Mouse (Mus musculus): ENCODE data around the gene Neurl4. TPM values are rescaled to one million over a fixed set of nuclear protein-coding genes. Genes with fewer than 3 reads are reported as not detected.

Neurl4 gene
- polyA plus RNA-seq, 1 experiment from 2014 or later: 23.0 TPM

DNA sequence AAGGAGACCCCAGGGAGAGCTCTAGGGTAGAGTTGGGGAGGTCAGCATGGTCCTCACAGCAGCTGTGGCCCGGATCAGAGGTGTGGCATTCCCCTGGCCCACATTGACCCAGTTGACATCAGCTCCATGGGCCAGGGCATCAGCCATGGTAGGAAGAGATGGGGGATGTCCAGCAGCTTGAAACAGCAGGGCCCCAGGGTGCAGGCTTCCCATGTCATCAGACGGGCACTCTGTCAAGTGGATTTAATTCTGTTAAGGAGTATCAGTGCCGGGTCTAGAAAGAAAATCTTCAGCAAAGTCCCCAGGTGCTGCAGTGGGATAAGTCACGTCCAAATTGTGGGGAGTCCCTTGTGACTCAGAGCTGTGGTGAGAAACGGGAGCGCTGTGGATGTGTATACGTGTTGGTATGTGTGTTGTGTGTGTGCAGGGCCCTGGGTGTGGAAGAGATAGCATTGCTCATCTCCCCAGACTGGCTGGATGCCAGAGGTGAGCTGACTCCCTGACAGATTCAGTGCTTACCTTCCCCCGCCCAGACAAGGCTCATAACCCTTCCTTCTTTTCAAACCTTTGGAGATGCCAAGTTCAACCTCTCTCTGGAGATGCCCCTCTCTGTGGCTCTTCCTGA lies 17.2 kb upstream of the Neurl4 start:
- Histone ChIP-seq H3K9me3 (no peaks in the 10 kb centered on the region), H3K27ac (replicated peaks) (no peak overlapping the region), H3K4me1 (peaks cover 11% of the 10 kb centered on the region), H3K27me3 (peaks cover 19% of the 10 kb centered on the region), H3K9ac (replicated peaks) (no peak overlapping the region), H3K4me3 (no peak overlapping the region), H3K36me3 (no peaks in the 10 kb centered on the region), H3K4me2 (replicated peaks) (no peak overlapping the region)
- ATAC-seq (replicated peaks): no peak
- WGBS: 91% methylated on average over 8 of the region's 8 CpGs

DNA sequence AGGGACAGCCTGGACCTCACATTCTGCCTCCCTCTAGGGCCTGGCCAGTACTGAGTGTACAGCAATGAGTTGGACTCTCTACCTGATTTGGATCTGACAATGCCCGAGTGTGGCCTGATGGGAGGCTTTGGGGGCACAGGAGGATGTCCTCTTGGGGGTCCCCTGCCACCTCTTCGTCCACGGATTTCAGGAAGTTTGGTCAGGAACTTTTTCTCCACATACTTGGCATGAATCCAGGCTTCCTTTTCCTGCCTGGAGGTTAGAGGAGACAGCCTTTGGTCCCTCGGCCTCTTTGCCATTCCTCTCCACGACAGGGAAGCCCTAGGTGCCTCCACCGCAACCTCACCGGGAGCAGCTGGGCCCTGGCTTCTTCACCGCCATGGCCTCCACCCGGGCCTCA lies 16.6 kb upstream of the Neurl4 start:
- Histone ChIP-seq H3K4me2 (replicated peaks) (no peak overlapping the region), H3K9me3 (no peaks in the 10 kb centered on the region), H3K27ac (replicated peaks) (no peak overlapping the region), H3K9ac (replicated peaks) (no peak overlapping the region), H3K36me3 (no peaks in the 10 kb centered on the region), H3K4me1 (peaks cover 11% of the 10 kb centered on the region), H3K4me3 (no peak overlapping the region), H3K27me3 (peaks cover 19% of the 10 kb centered on the region)
- ATAC-seq (replicated peaks): no peak
- WGBS: 86% methylated on average over 9 of the region's 9 CpGs

DNA sequence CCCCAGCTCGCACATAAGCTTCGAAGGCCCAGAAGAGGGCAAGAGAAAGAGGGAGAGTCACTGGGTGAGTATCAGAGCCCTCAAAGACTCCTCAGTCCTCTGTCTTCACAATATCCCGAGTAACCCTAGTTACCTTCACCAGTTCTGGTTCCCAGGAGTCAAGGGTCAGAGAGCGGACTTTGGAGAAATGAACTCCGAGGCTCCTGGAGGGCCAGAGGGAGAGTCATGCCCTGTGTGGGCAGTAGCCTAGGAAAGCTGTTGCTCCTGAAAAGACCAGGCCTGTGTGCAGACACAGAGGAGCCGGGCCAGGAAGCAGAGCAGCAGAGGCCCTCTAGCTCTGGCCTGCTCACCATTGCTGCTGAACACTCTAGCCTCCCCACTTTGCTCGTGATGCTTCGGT lies 16.2 kb upstream of the Neurl4 start:
- H3K4me3 ChIP-seq: no peak overlapping the region

DNA sequence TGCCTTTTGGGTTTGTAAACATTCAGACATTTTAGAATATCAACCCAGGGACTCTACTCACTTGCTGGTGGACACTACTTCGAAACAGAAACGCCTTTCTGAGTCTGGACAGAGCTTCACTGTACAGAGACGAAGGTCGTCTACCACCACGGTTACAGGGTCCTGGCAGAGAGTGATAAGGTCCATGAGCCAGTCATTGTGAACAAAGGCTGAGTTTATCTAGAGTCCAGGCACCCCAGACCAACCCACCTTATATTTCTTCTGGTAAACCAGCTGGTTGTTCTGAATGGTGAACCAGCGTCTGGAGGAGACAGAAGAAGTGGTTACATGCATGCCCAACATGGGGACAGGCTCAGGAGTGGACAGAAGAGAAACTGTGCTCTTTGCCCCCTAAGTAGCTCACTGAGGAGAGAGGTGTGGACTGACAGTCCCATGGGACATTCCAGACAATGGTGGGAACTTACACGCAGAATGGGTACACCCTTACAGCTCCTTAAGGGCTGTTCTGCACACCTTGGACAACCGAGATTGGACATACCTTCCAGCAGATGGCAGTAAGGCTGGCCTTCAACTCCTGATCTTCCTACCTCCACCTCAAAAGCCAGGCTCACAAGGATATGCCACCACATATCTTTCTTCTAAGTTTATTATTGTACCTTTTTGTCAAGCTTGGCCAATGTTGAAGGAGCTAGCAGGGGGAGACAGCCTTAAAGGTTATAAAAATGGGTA lies 13.8 kb upstream of the Neurl4 start:
- 73% methylated on average over 8 of the region's 8 CpGs for WGBS
- 0 out of 2 replicates have a peak, but pooled peaks cover 4% of the 10 kb centered on the region for H3K27me3 ChIP-seq
- no peaks in the 10 kb centered on the region for H3K4me1 ChIP-seq
- H3K36me3 ChIP-seq: no peaks in the 10 kb centered on the region
- H3K27ac ChIP-seq (replicated peaks): no peak overlapping the region
- no peak overlapping the region for H3K4me2 ChIP-seq (replicated peaks)
- H3K9ac ChIP-seq (replicated peaks): no peak overlapping the region
- ATAC-seq (replicated peaks): no peak
- no peak overlapping the region for H3K4me3 ChIP-seq
- H3K9me3 ChIP-seq: no peaks in the 10 kb centered on the region

More for the DNA sequence above, 16.2 kb upstream of the Neurl4 start:
- ATAC-seq (replicated peaks): no peak
- Histone ChIP-seq H3K27me3 (peaks cover 17% of the 10 kb centered on the region), H3K4me2 (replicated peaks) (no peak overlapping the region), H3K27ac (replicated peaks) (no peak overlapping the region), H3K4me1 (peaks cover 11% of the 10 kb centered on the region), H3K9me3 (no peaks in the 10 kb centered on the region), H3K9ac (replicated peaks) (no peak overlapping the region), H3K36me3 (no peaks in the 10 kb centered on the region)
- 83% methylated on average over 8 of the region's 8 CpGs for WGBS

DNA sequence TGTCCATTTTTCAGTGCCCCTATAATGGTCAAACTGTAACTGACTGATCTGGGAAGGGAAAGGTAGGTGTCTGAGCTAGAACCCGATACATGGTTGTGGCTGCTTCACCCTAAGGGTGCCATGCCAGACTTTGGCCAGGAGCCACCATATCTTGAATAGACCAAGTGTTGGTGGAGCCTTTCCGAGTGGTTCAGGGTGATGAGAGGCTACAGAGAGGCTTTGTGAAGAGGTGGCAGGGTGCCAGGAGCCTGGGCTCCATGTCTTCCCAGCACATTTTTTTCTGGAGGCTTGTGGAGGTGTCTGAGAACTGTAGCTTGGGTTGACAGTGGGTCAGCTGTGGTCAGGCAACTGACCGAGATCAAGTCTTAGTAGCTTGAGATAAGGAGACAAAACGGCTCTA lies 9.4 kb upstream of the Neurl4 start:
- H3K27me3 ChIP-seq: no peaks in the 10 kb centered on the region
- H3K27ac ChIP-seq (replicated peaks): no peak overlapping the region
- WGBS: 60% methylated on average over 4 of the region's 4 CpGs
- no peaks in the 10 kb centered on the region for H3K9me3 ChIP-seq
- no peaks in the 10 kb centered on the region for H3K4me1 ChIP-seq
- H3K36me3 ChIP-seq: no peaks in the 10 kb centered on the region
- no peak overlapping the region for H3K4me3 ChIP-seq
- no peak overlapping the region for H3K9ac ChIP-seq (replicated peaks)
- ATAC-seq (replicated peaks): no peak
- H3K4me2 ChIP-seq (replicated peaks): no peak overlapping the region

DNA sequence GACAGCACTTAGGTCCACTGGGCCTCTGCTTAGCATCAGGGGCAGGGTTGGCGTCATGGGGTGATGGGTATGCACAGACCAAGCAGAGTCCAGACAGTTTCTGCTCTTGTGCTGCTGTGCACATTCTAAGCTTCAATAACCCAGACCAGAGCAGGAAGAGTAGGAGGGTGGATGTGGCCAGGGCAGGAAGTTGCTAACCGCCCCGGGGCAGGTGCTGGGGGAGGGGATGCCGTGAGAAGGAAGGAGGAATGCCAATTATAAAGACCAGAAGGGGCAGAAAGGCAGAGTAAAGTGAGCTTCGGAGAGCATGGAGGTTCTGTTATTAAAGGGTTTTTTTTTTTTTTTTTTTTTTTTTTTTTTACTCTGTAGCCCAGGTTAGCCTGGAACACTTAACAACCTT lies 6.2 kb upstream of the Neurl4 start:
- 91% methylated on average over 5 of the region's 5 CpGs for WGBS
- ATAC-seq (replicated peaks): no peak
- no peaks in the 10 kb centered on the region for H3K36me3 ChIP-seq
- no peak overlapping the region for H3K27ac ChIP-seq (replicated peaks)
- H3K27me3 ChIP-seq: no peaks in the 10 kb centered on the region
- peaks cover 16% of the 10 kb centered on the region for H3K4me1 ChIP-seq
- H3K9me3 ChIP-seq: no peaks in the 10 kb centered on the region
- H3K4me2 ChIP-seq (replicated peaks): no peak overlapping the region
- H3K9ac ChIP-seq (replicated peaks): no peak overlapping the region
- H3K4me3 ChIP-seq: no peak overlapping the region

DNA sequence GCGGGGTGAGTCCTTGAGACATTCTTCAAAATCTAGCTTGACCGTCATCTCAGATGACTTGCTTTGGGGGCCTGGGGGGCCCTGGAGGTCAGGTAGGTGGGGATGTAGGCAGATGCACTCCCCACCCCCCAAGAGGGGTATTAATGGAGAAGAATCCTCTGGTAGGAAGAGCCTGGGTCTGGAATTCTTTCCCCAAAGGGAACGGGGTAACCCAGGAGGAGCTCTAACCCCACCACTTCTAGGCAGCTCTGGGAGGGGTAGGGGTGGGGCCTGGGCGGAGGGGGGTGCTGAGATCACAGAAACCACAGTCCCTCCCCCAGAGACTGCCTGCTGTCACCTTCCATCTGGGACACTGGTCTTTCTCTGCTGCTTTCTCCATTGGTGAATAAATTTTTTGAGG lies 5.6 kb upstream of the Neurl4 start, which contains the start of gene Acap1:
Acap1 (minus strand) TSS at position 249 of the 400 bp plus-strand sequence.
- Histone ChIP-seq H3K4me3 (no peak within 1 kb of the TSS), H3K27ac (replicated peaks) (no peak within 1 kb of the TSS), H3K9ac (replicated peaks) (no peak within 1 kb of the TSS), H3K4me1 (peaks cover 20% of the 10 kb centered on the region), H3K4me2 (replicated peaks) (no peak within 1 kb of the TSS), H3K9me3 (no peaks in the 10 kb centered on the region), H3K27me3 (no peaks in the 10 kb centered on the region), H3K36me3 (no peaks in the 10 kb centered on the region)
- ATAC-seq (replicated peaks): no peak
- WGBS: 88% methylated on average over 4 of the region's 4 CpGs

DNA sequence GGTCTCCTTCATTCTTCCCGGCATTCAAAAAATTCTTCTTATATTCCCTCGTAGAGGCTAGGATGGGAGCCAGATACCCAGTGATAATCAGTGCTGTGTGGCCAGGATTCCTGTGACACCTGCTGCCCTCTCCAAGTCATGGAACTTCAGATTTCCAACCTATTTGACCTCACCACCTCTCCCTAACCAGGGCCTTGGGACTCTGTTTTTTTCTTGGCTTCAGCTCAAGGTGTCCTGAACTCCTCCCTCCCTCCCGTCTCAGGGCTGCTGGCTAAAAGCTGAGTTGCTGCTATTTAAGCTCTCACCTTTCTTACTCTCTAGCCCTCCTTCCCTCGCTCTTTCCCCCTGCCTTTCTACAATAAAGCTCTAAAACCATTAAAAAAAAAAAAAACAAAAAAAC lies 1.0 kb upstream of the Neurl4 start:
- peak overlapping the region; percentile 56 for H3K4me3 ChIP-seq
- ATAC-seq (replicated peaks): no peak
- H3K9me3 ChIP-seq: no peaks in the 10 kb centered on the region
- H3K27me3 ChIP-seq: no peaks in the 10 kb centered on the region
- 23% methylated on average over 4 of the region's 4 CpGs for WGBS
- peak overlapping the region; percentile 96 for H3K27ac ChIP-seq (replicated peaks)
- H3K36me3 ChIP-seq: peaks cover 12% of the 10 kb centered on the region
- peaks cover 35% of the 10 kb centered on the region for H3K4me1 ChIP-seq
- H3K9ac ChIP-seq (replicated peaks): peak overlapping the region; percentile 76
- H3K4me2 ChIP-seq (replicated peaks): peak overlapping the region; percentile 91

DNA sequence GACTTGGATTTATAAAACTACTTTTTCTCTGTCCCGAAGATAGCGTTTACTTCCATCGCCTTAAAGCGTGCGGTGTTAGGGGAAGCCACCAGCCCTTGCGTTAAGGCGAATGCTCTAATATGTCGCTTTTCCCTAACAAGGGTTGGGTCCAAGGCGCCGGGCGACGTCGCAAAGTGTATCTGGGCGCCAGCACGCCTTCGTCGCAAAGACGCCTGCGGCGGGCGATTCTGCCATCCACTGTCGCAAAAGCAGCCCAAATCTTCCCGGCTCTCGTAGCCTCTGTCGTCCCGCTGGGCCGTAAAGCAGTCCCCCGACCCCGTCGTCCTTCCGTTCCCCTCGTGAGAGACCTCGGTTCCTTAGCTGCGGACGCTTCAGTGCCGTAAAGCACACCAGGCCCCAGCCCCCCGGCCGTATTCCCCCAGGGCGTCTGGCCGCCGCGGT lies 554 bp downstream of the Neurl4 start:
- H3K4me1 ChIP-seq: peaks cover 35% of the 10 kb centered on the region
- peak overlapping the region; percentile 76 for H3K9ac ChIP-seq (replicated peaks)
- H3K9me3 ChIP-seq: no peaks in the 10 kb centered on the region
- peak overlapping the region; percentile 96 for H3K27ac ChIP-seq (replicated peaks)
- no peaks in the 10 kb centered on the region for H3K27me3 ChIP-seq
- H3K4me3 ChIP-seq: peak overlapping the region; percentile 56
- WGBS: 0% methylated on average over 42 of the region's 42 CpGs
- H3K4me2 ChIP-seq (replicated peaks): peak overlapping the region; percentile 91
- peak; percentile 82 for ATAC-seq (replicated peaks)
- peaks cover 27% of the 10 kb centered on the region for H3K36me3 ChIP-seq

DNA sequence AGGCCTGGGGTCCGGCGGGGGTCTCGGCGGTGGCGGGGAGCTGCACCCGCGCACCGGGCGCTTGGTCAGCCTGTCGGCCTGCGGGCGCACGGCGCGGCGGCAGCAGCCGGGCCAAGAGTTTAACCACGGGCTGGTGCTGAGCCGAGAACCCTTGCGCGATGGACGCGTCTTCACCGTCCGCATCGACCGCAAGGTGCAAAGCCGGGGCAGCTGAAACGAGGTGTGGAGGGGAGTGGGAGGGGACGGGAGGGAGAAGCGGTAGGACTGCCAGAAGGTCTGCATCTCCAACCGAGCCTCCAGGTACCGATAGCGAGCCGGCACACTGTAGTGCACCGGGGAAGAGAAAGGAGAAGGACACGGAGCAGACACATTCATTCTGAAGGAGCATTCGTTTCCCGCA lies 1.1 kb downstream of the Neurl4 start:
- Histone ChIP-seq H3K36me3 (peaks cover 33% of the 10 kb centered on the region), H3K9me3 (no peaks in the 10 kb centered on the region), H3K4me2 (replicated peaks) (peak overlapping the region; percentile 91), H3K9ac (replicated peaks) (peak overlapping the region; percentile 76), H3K4me1 (peaks cover 35% of the 10 kb centered on the region), H3K4me3 (peak overlapping the region; percentile 56), H3K27me3 (no peaks in the 10 kb centered on the region), H3K27ac (replicated peaks) (peak overlapping the region; percentile 96)
- ATAC-seq (replicated peaks): no peak
- under 1% methylated on average over 37 of the region's 39 CpGs for WGBS

DNA sequence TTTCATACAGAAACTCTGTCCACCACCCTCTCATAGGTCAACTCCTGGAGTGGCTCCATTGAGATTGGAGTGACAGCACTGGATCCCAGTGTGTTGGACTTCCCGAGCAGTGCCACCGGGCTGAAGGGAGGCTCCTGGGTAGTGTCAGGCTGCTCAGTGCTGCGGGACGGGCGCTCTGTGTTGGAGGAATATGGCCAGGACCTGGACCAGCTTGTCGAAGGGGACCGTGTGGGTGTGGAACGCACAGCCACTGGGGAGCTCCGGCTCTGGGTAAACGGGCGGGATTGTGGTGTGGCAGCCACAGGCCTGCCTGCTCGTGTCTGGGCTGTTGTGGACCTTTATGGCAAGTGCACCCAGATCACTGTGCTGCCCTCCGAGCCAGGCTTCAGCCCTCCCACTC lies 2.1 kb downstream of the Neurl4 start:
- peaks cover 34% of the 10 kb centered on the region for H3K4me1 ChIP-seq
- H3K4me2 ChIP-seq (replicated peaks): peak overlapping the region; percentile 91
- ATAC-seq (replicated peaks): no peak
- H3K27me3 ChIP-seq: no peaks in the 10 kb centered on the region
- no peak overlapping the region for H3K27ac ChIP-seq (replicated peaks)
- WGBS: 88% methylated on average over 13 of the region's 13 CpGs
- peaks cover 43% of the 10 kb centered on the region for H3K36me3 ChIP-seq
- H3K9ac ChIP-seq (replicated peaks): no peak overlapping the region
- H3K9me3 ChIP-seq: no peaks in the 10 kb centered on the region
- peak overlapping the region; percentile 56 for H3K4me3 ChIP-seq

DNA sequence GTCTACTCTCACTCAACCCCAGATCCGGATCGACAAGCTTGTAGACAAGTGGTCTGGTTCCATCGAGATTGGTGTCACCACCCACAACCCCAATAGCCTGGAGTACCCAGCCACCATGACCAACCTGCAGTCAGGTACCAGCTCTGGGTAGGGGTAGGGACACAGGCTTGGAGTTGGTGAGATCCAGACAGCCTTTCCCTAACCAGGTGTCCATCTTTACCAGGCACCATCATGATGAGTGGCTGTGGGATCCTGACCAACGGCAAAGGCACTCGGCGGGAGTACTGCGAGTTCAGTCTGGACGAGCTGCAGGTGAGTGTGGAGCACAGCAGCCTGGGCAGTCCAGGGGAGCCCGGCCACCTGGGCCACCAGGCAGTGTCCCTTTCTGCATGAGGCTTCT lies 3.4 kb downstream of the Neurl4 start:
- H3K27me3 ChIP-seq: no peaks in the 10 kb centered on the region
- WGBS: 95% methylated on average over 9 of the region's 9 CpGs
- peaks cover 22% of the 10 kb centered on the region for H3K4me1 ChIP-seq
- peaks cover 56% of the 10 kb centered on the region for H3K36me3 ChIP-seq
- no peak overlapping the region for H3K27ac ChIP-seq (replicated peaks)
- H3K4me3 ChIP-seq: no peak overlapping the region
- ATAC-seq (replicated peaks): no peak
- no peak overlapping the region for H3K9ac ChIP-seq (replicated peaks)
- H3K9me3 ChIP-seq: no peaks in the 10 kb centered on the region
- H3K4me2 ChIP-seq (replicated peaks): no peak overlapping the region
